Mouse (Mus musculus): ENCODE data around the gene Prpf3.

GRCm38 (mm10) chr3:95871392-95871867, 15.7 kb upstream of the Prpf3 start, which contains the start of gene Mrps21:
- TF ChIP-seq CTCF (conservative IDR thresholded peaks at IDR 0.05; ENCODE audit: low read length) = no peak
- TF ChIP-seq NANOG (IDR thresholded peaks at IDR 0.05; ENCODE audit: borderline replicate concordance, low read length) = no peak
- no peak for TF ChIP-seq POU5F1 (IDR thresholded peaks at IDR 0.05; ENCODE audit: borderline replicate concordance, low read length)

Measured in E14TG2a.4 (cell line).